Mouse (Mus musculus) embryonic facial prominence, embryonic 14.5 days (tissue): Measurements from ENCODE around the gene Ssxb10. TPM values are rescaled to one million over a fixed set of nuclear protein-coding genes. Genes with fewer than 3 reads are reported as not detected.
"Not testable (repeated sequence)": the region's sequence is repeated elsewhere in the genome, so short reads cannot be mapped to it uniquely, and the experiment has no call there.

ENCODE experiments used
- ATAC-seq: fragments of 200-750 bp; cut with Nextera tagmentation; 2 replicates; pipeline ENCODE4 v1.8.0; 2017; ENCODE audit warnings: low read depth, moderate number of reproducible peaks, moderate TSS enrichment
- DNase-seq: peaks from one replicate; pipeline ENCODE4 v3.0.0-alpha.2; 2015; ENCODE audit warnings: low spot score
- H3K27ac ChIP-seq: fragments of 300-500 bp; sonication (generic); replicated peaks from 2 replicates; pipeline ENCODE4 v1.5.1; 2014; ENCODE audit warnings: low read depth, mild to moderate bottlenecking, low read length, moderate library complexity
- H3K27me3 ChIP-seq: fragments of 300-500 bp; sonication (generic); replicated peaks from 2 replicates; pipeline ENCODE4 v1.6.1; 2014; ENCODE audit warnings: low read length; ENCODE audit not compliant: control insufficient read depth, insufficient read depth
- H3K36me3 ChIP-seq: fragments of 300-500 bp; sonication (generic); 2 replicates; pipeline ENCODE4 v1.6.1; 2014; ENCODE audit warnings: low read length, mixed read lengths; ENCODE audit not compliant: control insufficient read depth, insufficient read depth
- H3K4me1 ChIP-seq: fragments of 300-500 bp; sonication (generic); 2 replicates; pipeline ENCODE4 v1.6.1; 2014; ENCODE audit warnings: antibody characterized with exemption, low read length; ENCODE audit not compliant: control insufficient read depth, insufficient read depth
- H3K4me2 ChIP-seq: fragments of 300-500 bp; sonication (generic); 2 replicates; pipeline ENCODE4 v1.6.1; 2014; ENCODE audit warnings: low read depth, mild to moderate bottlenecking, low read length, moderate library complexity, mixed read lengths
- H3K4me3 ChIP-seq: fragments of 300-500 bp; sonication (generic); 2 replicates; pipeline ENCODE4 v1.5.1; 2014; ENCODE audit warnings: low read depth, mild to moderate bottlenecking, low read length
- H3K9ac ChIP-seq: fragments of 300-500 bp; sonication (generic); 2 replicates; pipeline ENCODE4 v1.6.1; 2014; ENCODE audit warnings: low read depth, mild to moderate bottlenecking, low read length, moderate library complexity, mixed read lengths
- H3K9me3 ChIP-seq: fragments of 300-500 bp; sonication (generic); 2 replicates; pipeline ENCODE4 v1.6.1; 2016; ENCODE audit warnings: low read length; ENCODE audit not compliant: control insufficient read depth
- WGBS: fragments of 180-500 bp; shearing (Covaris S2); extraction: QIAGEN DNeasy Blood & Tissue Kit; methylation state at CpG from one replicate; pipeline ENCODE4 v1.1.7; 2014; 5-methylcytosine and 5-hydroxymethylcytosine counted together
- polyA plus RNA-seq: library from polyadenylated mRNA; unstranded; fragments of >200 nt; fragmentation: Nextera tagmentation; extraction: Ambion mirVana; gene quantifications from 2 replicates; pipeline ENCODE4 v1.2.1, GENCODE M21; 2014

Ssxb10 gene
- polyA plus RNA-seq = not detected in 2 replicates

DNA sequence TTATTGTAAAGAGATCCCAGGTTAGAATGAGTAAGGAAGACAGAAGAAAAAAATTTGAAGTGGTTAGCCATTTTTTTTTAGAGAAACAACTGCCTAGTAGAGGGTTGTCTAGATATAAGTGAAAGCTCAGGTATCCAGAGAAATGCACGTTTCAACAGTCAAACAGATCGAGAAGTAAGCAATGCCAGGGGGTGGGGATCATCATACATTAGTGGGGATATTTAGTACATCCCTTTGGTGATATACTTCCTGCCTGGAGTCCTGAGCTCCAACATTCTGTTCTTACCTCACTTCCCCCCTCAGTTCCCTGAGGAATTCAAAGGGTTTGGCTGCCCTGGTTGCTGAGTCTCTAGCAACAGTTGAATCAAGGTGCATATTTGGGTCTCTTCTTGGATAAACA, at the start of gene Ssxb10:
TSS of gene Ssxb10 (plus strand) at position 301 of the 400 bp plus-strand sequence.
- Histone ChIP-seq H3K27ac (no peak within 1 kb of the TSS), H3K36me3 (no peaks in the 10 kb centered on the region), H3K4me1 (no peaks in the 10 kb centered on the region), H3K4me3 (no peak within 1 kb of the TSS), H3K4me2 (no peak within 1 kb of the TSS), H3K27me3 (no peaks in the 10 kb centered on the region), H3K9ac (no peak within 1 kb of the TSS), H3K9me3 (peaks cover 9% of the 10 kb centered on the region; the same call in 1 of the 2 replicates)
- whole genome bisulfite sequencing = 62% methylated on average over 2 of the region's 2 CpGs
- ATAC-seq (no peak), DNase-seq (no peak)

DNA sequence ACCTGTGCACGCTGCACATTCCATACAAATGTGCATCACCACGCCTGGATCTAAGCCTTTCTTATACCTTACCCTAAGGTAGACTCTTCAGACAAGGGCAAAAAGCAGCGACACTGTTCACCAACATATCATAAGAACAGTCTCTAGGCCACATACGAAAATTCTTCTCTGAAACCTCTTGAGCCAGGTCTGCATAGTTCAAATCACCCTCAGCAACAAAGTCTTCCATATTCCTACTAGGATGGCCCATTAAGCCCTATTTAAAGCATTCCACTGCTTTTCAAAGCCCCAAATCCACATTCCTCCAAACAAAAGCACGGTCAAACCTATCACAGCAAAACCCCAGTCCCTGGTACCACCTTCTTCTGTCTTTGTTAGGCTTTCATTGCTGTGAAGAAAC, 38.6 kb upstream of the Ssxb10 start:
- Histone ChIP-seq H3K9me3 (no peaks in the 10 kb centered on the region), H3K4me1 (no peaks in the 10 kb centered on the region), H3K36me3 (no peaks in the 10 kb centered on the region), H3K27ac (no peak overlapping the region), H3K9ac (no peak overlapping the region), H3K4me2 (no peak overlapping the region), H3K27me3 (no peaks in the 10 kb centered on the region), H3K4me3 (no peak overlapping the region)
- WGBS = 73% methylated on average over 5 of the region's 5 CpGs
- DNase-seq (no peak), ATAC-seq (no peak)

DNA sequence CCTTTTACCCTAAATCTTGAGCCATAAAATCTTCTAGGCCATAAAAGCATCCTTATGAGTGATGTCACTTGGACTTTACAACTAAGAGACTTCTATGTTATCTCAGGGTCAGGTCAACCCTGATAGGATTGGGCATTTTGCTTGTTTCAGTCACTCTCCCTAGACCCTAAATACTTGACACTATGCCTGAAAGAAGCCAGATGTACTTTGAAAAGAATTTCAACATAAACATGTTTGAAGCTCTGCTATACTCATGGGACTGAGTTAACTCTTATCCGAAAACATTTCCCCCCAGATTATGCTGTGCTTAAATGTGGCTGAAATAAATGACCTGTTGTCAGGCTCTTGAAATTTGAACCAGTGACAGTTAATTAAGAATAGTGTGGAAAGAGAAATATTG, 17.9 kb upstream of the Ssxb10 start:
- Histone ChIP-seq H3K4me2 (no peak overlapping the region), H3K27me3 (no peaks in the 10 kb centered on the region), H3K36me3 (no peaks in the 10 kb centered on the region), H3K27ac (no peak overlapping the region), H3K9ac (no peak overlapping the region), H3K4me1 (no peaks in the 10 kb centered on the region), H3K4me3 (no peak overlapping the region), H3K9me3 (no peaks in the 10 kb centered on the region)
- WGBS = 73% methylated on average over 1 of the region's 1 CpGs
- ATAC-seq (no peak), DNase-seq (no peak)

DNA sequence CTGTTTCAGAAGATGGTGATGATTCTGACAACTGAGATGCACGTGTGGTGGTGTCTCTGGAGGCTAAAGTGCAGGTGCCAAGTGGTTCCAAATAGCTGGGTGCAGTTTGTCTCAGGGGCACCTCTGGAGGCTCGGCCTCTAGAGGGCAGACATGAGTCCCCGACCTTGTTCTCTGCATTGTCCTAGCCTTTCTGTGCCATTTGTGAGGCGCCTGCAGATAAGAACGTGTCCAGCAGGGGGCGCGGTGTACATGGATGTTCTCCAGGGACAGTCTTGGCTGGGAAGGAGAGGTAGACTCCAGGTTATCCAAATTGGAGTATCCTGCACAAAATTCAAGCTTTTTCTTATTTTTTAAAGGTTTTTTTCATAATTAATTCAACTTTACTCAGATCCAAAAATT, 12.3 kb upstream of the Ssxb10 start:
- not testable (repeated sequence) for H3K9ac ChIP-seq, H3K4me3 ChIP-seq, H3K4me2 ChIP-seq, H3K36me3 ChIP-seq, H3K9me3 ChIP-seq, H3K4me1 ChIP-seq, ATAC-seq, H3K27me3 ChIP-seq, H3K27ac ChIP-seq
- WGBS = 22% methylated on average over 6 of the region's 7 CpGs
- DNase-seq = peak; percentile 1

DNA sequence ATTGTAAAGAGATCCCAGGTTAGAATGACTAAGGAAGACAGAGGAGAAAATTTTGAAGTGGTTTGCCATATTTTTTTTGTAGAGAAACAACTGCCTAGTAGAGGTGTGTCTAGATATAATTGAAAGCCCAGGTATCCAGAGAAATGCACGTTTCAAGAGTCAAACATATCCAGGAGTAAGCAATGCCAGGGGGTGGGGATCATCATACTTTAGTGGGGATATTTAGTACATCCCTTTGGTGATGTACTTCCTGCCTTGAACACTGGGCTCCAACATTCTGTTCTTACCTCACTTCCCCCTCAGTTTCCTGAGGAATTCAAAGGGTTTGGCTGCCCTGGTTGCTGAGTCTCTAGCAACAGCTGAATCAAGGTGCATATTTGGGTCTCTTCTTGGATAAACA, 39.5 kb downstream of the Ssxb10 start, which contains the start of gene Ssxb9:
TSS of gene Ssxb9 (plus strand) at position 301 of the 400 bp plus-strand sequence.
- H3K4me3 ChIP-seq, H3K36me3 ChIP-seq, H3K27ac ChIP-seq, H3K4me1 ChIP-seq, H3K4me2 ChIP-seq, ATAC-seq, H3K9ac ChIP-seq, H3K27me3 ChIP-seq, H3K9me3 ChIP-seq, DNase-seq: not testable (repeated sequence)
- WGBS = 13% methylated on average over 1 of the region's 1 CpGs

Other genes starting within 250 kb of the Ssxb10 start
- 0.97 and 1.0 TPM in 2 replicates for gene Was, start 236.9 kb upstream of the Ssxb10 start, polyA plus RNA-seq
- 19.3 and 21.8 TPM in 2 replicates for gene Wdr13, start 194.5 kb upstream of the Ssxb10 start, polyA plus RNA-seq
- gene Rbm3, start 181.5 kb upstream of the Ssxb10 start, polyA plus RNA-seq = 420 and 489 TPM in 2 replicates
- 13.0 and 13.3 TPM in 2 replicates for gene Tbc1d25, start 151.2 kb upstream of the Ssxb10 start, polyA plus RNA-seq
- 31.4 and 31.9 TPM in 2 replicates for gene Ebp, start 133.9 kb upstream of the Ssxb10 start, polyA plus RNA-seq
- gene Porcn, start 120.9 kb upstream of the Ssxb10 start, polyA plus RNA-seq = 9.0 and 10.9 TPM in 2 replicates
- gene Ftsj1, start 75.0 kb upstream of the Ssxb10 start, polyA plus RNA-seq = 40.5 and 42.8 TPM in 2 replicates
- 0.56 and 0.89 TPM in 2 replicates for gene Slc38a5, start 56.3 kb upstream of the Ssxb10 start, polyA plus RNA-seq
- not detected in 2 replicates for gene Ssxb9, start 39.6 kb downstream of the Ssxb10 start, polyA plus RNA-seq
- gene Ssxb1, start 85.9 kb downstream of the Ssxb10 start, polyA plus RNA-seq = not detected in 2 replicates
- gene Ssxb2, start 134.3 kb downstream of the Ssxb10 start, polyA plus RNA-seq = not detected in 2 replicates
- gene Gm14459, start 197.5 kb downstream of the Ssxb10 start, polyA plus RNA-seq = not detected in 2 replicates
- not detected in 2 replicates for gene Ssxb6, start 220.8 kb downstream of the Ssxb10 start, polyA plus RNA-seq